Mouse (Mus musculus): Measurements from ENCODE around the gene Cfap299.

Gene Cfap299

DNA sequence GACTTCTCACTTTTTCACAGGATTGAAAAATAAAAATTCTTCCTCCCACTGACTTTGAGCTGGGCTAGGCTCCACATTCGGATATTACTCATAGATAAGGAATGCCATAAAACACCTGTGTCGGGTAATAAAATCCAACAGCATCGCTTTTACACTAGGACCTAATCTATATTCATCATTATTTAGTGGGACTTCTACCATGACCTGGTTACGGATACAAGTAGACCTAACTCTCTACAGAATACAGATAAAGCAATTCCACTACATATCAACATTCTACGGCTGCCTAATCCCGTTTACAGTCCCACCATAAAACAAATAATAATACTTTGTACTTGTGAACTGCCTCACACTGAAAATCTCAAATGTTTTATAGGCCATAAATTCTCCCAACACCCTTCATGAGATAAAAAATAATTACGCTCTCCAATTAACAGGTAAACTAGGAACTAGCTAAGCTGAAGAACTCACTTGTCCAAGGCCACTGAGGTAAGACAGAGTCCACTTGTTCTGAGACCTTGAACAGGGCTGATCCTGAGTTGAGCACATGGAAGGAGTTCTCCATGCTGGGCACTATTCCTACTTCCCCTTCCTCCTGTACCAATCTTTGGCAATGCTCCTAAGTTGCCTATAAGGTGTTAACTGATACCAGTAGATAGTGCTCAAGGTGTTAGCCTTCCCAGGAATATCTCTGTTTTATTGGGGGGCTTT, 513.7 kb downstream of the Cfap299 start:
- DNase-seq, result no peak

DNA sequence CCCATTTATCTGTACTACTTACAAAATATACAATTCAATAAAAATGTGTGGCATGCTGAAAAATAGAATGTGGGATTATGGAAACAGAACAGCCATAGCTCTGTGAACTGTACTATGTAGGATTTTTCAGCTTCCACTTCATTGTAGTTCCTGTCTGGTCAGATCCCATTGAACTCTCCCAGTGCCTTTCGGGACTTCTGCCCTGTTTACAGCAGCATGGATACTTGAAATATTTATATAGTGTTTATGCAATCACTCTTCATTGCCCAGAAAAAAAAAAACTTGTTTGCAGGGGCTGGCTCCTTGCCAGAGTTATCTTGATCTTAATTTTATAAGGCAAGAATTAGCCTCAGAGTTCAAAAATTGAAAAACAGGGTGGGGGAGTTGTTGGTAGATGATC, 515.6 kb downstream of the Cfap299 start:
- DNase-seq, result no peak
